35 mouse cellular contexts compared by ENCODE assay signal in the genomic region with DNA sequence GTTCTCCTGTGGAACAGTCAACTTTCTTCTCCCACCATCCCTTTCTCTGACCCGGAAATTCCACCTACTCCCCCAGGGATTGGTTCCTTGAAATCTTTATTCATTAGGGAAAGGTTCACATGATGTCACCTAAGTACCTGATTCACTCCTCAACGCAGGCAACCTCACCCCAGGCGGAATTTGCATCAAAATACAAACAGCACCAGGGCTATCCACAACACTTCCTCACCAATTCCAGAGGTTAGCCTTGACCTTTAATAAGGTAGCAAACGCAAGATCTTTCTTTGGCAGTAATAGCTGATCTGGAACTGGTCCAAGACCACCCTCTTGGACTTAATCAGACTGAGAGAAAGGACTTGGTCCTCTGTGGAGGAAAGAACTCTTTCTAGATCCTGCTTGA. TPM values are rescaled to one million over a fixed set of nuclear protein-coding genes. Genes with fewer than 3 reads are reported as not detected.
A peak's percentile ranks its signal among the peaks of the same experiment; 100 is the strongest.
DNase-seq lines count a peak whose midpoint lies in the region; ATAC-seq lines count a peak whose summit lies in the region.
"Had no signal": no experiment of that assay in that cellular context is flagged by ENCODE, and none has a peak within 500 bp of the region (broad histone marks: within the 10 kb centered on the region; RNA-seq: fewer than 3 reads in every experiment).

No protein-coding gene starts in this region.

- H3K27me3 ChIP-seq in liver, embryonic 11.5 days (replicated peaks; ENCODE audit: control insufficient read depth, insufficient read depth, low read length): no peaks in the 10 kb centered on the region; the same call in 1 of the 2 replicates
- H3K27me3 ChIP-seq: hindbrain, embryonic 12.5 days; liver, embryonic 15.5 days; Patski; stomach, embryonic 15.5 days had no signal

- 40% methylated on average over 4 of the region's 4 CpGs for WGBS in liver, embryonic 11.5 days

- H3K27ac ChIP-seq in brown adipose tissue, adult 24 weeks (replicated peaks; ENCODE audit: low read depth, low read length): peak overlapping the region; percentile 92
- H3K27ac ChIP-seq in liver, embryonic 11.5 days (ENCODE audit: low read depth, low read length): no peak overlapping the region
- H3K27ac ChIP-seq: embryonic facial prominence, embryonic 10.5 days; hindbrain, embryonic 12.5 days; liver, embryonic 15.5 days; macrophage; stomach, embryonic 15.5 days had no signal

- DNase-seq in adrenal gland, adult 2 months: peak; percentile 3
- no peak for DNase-seq in adrenal gland, postnatal 4 days (ENCODE audit: low spot score in 2 of 2)
- peak; percentile 25 for DNase-seq in heart, adult 8-10 months (ENCODE audit: low spot score)
- no peak for DNase-seq in heart, postnatal 25 days (ENCODE audit: low spot score)
- DNase-seq in liver, embryonic 11.5 days (ENCODE audit: low spot score): no peak
- DNase-seq in frontal cortex, postnatal 14 days (ENCODE audit: low spot score in 2 of 2): no peak
- DNase-seq: adrenal gland, postnatal 36 days; cerebellum, adult 11-12 months; forebrain, postnatal 0 days; kidney, adult 11 months; layer of hippocampus, adult 9-11 months; right cerebral cortex, adult 18-20 months; right cerebral cortex, postnatal 4 days; thymus, adult 18-20 months; thymus, postnatal 36 days had no signal

- intact Hi-C loops in heart, postnatal 25 days (cut with DNase I): no loop called here

- H3K4me3 ChIP-seq in brown adipose tissue, adult 24 weeks (ENCODE audit: insufficient read depth, low read depth, low read length): no peak overlapping the region
- no peak overlapping the region for H3K4me3 ChIP-seq in liver, embryonic 11.5 days (ENCODE audit: low read depth, low read length)
- H3K4me3 ChIP-seq: embryonic facial prominence, embryonic 10.5 days; hindbrain, embryonic 12.5 days; liver, embryonic 15.5 days; stomach, embryonic 15.5 days had no signal

- no peaks in the 10 kb centered on the region for H3K36me3 ChIP-seq in liver, embryonic 11.5 days (ENCODE audit: control insufficient read depth, insufficient read depth, low read length)
- H3K36me3 ChIP-seq: embryonic facial prominence, embryonic 10.5 days; hindbrain, embryonic 12.5 days; liver, embryonic 15.5 days; stomach, embryonic 15.5 days had no signal

- no peaks in the 10 kb centered on the region for H3K9me3 ChIP-seq in liver, embryonic 11.5 days (ENCODE audit: control insufficient read depth, low read length)
- H3K9me3 ChIP-seq: embryonic facial prominence, embryonic 10.5 days; G1E; hindbrain, embryonic 12.5 days; liver, embryonic 15.5 days; stomach, embryonic 15.5 days had no signal

- no peak overlapping the region for H3K4me2 ChIP-seq in liver, embryonic 11.5 days
- H3K4me2 ChIP-seq: hindbrain, embryonic 12.5 days; liver, embryonic 15.5 days; midbrain, embryonic 11.5 days; stomach, embryonic 15.5 days had no signal

- ATAC-seq in liver, embryonic 11.5 days (replicated peaks; ENCODE audit: low FRiP score): no peak
- ATAC-seq: forebrain, postnatal 0 days; Patski had no signal

- H3K9ac ChIP-seq in liver, embryonic 11.5 days (ENCODE audit: low read depth, low read length): no peak overlapping the region
- H3K9ac ChIP-seq: forebrain, postnatal 0 days; hindbrain, embryonic 12.5 days; liver, embryonic 15.5 days; stomach, embryonic 15.5 days had no signal

- H3K4me1 ChIP-seq in brown adipose tissue, adult 24 weeks (ENCODE audit: control insufficient read depth, insufficient read depth, insufficient read length, low read length): peaks cover 4% of the 10 kb centered on the region
- no peaks in the 10 kb centered on the region for H3K4me1 ChIP-seq in liver, embryonic 11.5 days (replicated peaks; ENCODE audit: control insufficient read depth, insufficient read depth, low read length)
- H3K4me1 ChIP-seq: embryonic facial prominence, embryonic 10.5 days; hindbrain, embryonic 12.5 days; liver, embryonic 15.5 days; stomach, embryonic 15.5 days had no signal

RNA-seq across cellular contexts. Expression of a gene that starts 1.5 kb away (rescaled TPM):
- total RNA-seq in adrenal gland, adult 2 months (2021): not detected
- not detected in 2 replicates for polyA plus RNA-seq in adrenal gland, adult 2 months (2012; rRNA removed)
- not detected for total RNA-seq in adrenal gland, postnatal 4 days (2021)
- total RNA-seq in heart, adult 8-10 months (2022): not detected
- total RNA-seq in heart, postnatal 25 days (2021): not detected
- not detected in 2 replicates for polyA plus RNA-seq in brown adipose tissue, adult 24 weeks (2012; ENCODE audit: insufficient read depth, insufficient read length, missing spikeins)
- not detected in 2 replicates for polyA plus RNA-seq in liver, embryonic 11.5 days (2014; fragmentation: Nextera tagmentation; extraction: Ambion mirVana)
- total RNA-seq: adrenal gland, postnatal 36 days; forebrain, postnatal 0 days; G1E; gastrocnemius, postnatal 4 days; left cerebral cortex, adult 18-20 months; left cerebral cortex, postnatal 25 days; midbrain, postnatal 0 days had no signal
- polyA plus RNA-seq: cortical plate, adult 2 months; embryonic facial prominence, embryonic 10.5 days; forebrain, postnatal 0 days; G1E; heart, postnatal 0 days; hindbrain, embryonic 12.5 days; kidney, embryonic 16.5 days; large intestine, adult 2 months; limb, embryonic 14.5 days; liver, embryonic 15.5 days; lung, embryonic 16.5 days; macrophage; midbrain, embryonic 11.5 days; midbrain, postnatal 0 days; neural tube, embryonic 14.5 days; Patski; stomach, embryonic 15.5 days had no signal

RNA-seq across cellular contexts. Expression of a gene that starts 22.7 kb away (rescaled TPM):
- 1 to 10 TPM in 1 of 2 experiments, under 1 TPM in 1; 0.86 to 1.2 TPM for total RNA-seq in adrenal gland, adult 2 months (2021)
- polyA plus RNA-seq in adrenal gland, adult 2 months (2012; rRNA removed): 0.03 TPM in 1 of 2 replicates, not detected in the other
- total RNA-seq in adrenal gland, postnatal 4 days (2021): 1 to 10 TPM; 2.5 to 2.6 TPM
- total RNA-seq in heart, adult 8-10 months (2022): under 1 TPM; 0.53 to 0.84 (median 0.72) TPM
- total RNA-seq in heart, postnatal 25 days (2021): under 1 TPM; 0.44 to 0.92 TPM
- polyA plus RNA-seq in brown adipose tissue, adult 24 weeks (2012; ENCODE audit: insufficient read depth, insufficient read length, missing spikeins): 0.99 and 1.4 TPM in 2 replicates
- 12.1 and 13.9 TPM in 2 replicates for polyA plus RNA-seq in liver, embryonic 11.5 days (2014; fragmentation: Nextera tagmentation; extraction: Ambion mirVana)

RNA-seq across cellular contexts. Expression of a gene that starts 23.0 kb away (rescaled TPM):
- 10 to 100 TPM; 20.7 to 31.0 TPM for total RNA-seq in adrenal gland, adult 2 months (2021)
- polyA plus RNA-seq in adrenal gland, adult 2 months (2012; rRNA removed): 0.57 and 0.59 TPM in 2 replicates
- 10 to 100 TPM; 26.5 to 30.4 TPM for total RNA-seq in adrenal gland, postnatal 4 days (2021)
- total RNA-seq in heart, adult 8-10 months (2022): 10 to 100 TPM in 2 of 4 experiments, 1 to 10 TPM in 2; 9.6 to 13.1 (median 10.4) TPM
- total RNA-seq in heart, postnatal 25 days (2021): 10 to 100 TPM; 13.3 to 13.4 TPM
- 10.2 and 13.5 TPM in 2 replicates for polyA plus RNA-seq in brown adipose tissue, adult 24 weeks (2012; ENCODE audit: insufficient read depth, insufficient read length, missing spikeins)
- 11.5 and 11.7 TPM in 2 replicates for polyA plus RNA-seq in liver, embryonic 11.5 days (2014; fragmentation: Nextera tagmentation; extraction: Ambion mirVana)

Comparison
In these comparisons a context has a peak if more than half of its experiments do, and no peak if none do; other contexts are left out.
1. DNase-seq: peak in adrenal gland, adult 2 months (single experiment) and heart, adult 8-10 months (single experiment); none in adrenal gland, postnatal 4 days (0 of 2), heart, postnatal 25 days (single experiment), liver, embryonic 11.5 days (single experiment) and frontal cortex, postnatal 14 days (0 of 2).